Mouse (Mus musculus): ENCODE data around the gene Kif4. TPM values are rescaled to one million over a fixed set of nuclear protein-coding genes. Genes with fewer than 3 reads are reported as not detected.

Gene Kif4
- polyA plus RNA-seq, 1 experiment from 2014 or later = 30.1 TPM

DNA sequence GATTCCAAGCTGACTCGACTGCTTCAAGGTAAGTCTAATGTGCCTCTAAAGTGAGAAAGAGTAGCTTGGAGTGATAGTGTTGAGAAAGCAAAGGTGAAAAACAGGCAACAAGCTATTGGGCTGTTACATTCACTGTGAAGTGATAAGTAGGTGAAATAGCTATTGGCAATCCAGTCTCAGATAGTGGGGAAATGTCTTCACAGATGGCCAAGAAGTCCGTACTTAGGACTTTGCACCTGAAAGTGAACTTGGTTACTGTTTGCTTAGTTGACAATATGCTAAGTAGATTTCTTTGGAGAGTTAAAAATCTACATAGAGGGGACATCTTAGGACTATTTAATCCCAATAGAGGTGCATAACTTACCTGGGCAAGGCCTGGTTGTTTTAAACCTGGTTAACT lies 39.3 kb downstream of the Kif4 start:
- no peak overlapping the region for H3K27ac ChIP-seq
- 88% methylated on average over 2 of the region's 2 CpGs for WGBS
- H3K4me3 ChIP-seq = no peak overlapping the region

GRCm38 (mm10) chrX:100678204-100678603 lies 52.7 kb downstream of the Kif4 start:
- no peak overlapping the region for H3K4me3 ChIP-seq
- no peaks in the 10 kb centered on the region for H3K4me1 ChIP-seq
- WGBS = 96% methylated on average over 3 of the region's 3 CpGs
- no peak for DNase-seq (ENCODE audit: low spot score)
- H3K9me3 ChIP-seq = no peaks in the 10 kb centered on the region
- peaks cover 39% of the 10 kb centered on the region for H3K36me3 ChIP-seq
- H3K27me3 ChIP-seq (ENCODE audit: insufficient read depth, poor library complexity, severe bottlenecking) = no peaks in the 10 kb centered on the region
- no peak overlapping the region for H3K27ac ChIP-seq

More for the DNA sequence above, 39.3 kb downstream of the Kif4 start:
- no peaks in the 10 kb centered on the region for H3K9me3 ChIP-seq
- peaks cover 3% of the 10 kb centered on the region; the same call in 1 of the 2 replicates for H3K27me3 ChIP-seq (ENCODE audit: insufficient read depth, poor library complexity, severe bottlenecking)
- H3K4me1 ChIP-seq = no peaks in the 10 kb centered on the region
- DNase-seq (ENCODE audit: low spot score) = no peak
- peaks cover 14% of the 10 kb centered on the region; the same call in 1 of the 2 replicates for H3K36me3 ChIP-seq

DNA sequence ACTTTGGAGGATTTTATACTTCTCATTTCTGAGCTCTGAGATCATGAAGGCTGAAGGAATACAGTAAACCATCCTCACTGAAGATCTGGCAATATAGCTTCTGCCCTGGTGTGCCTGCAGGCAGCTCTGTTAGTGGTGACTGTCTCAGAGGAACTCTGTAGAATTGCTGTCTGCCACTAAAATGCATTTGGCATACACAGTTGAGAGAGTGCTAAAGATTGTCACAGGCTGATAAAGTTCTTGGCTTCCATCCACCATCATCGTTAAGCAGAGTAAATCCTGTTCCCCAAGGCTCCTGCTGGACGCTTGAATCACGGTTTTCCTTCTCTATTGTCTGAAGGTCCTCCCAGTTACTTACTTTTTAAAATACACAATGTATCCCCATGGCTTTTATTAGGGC lies 61.0 kb downstream of the Kif4 start:
- Histone ChIP-seq H3K4me1 (no peaks in the 10 kb centered on the region), H3K27me3 (ENCODE audit: insufficient read depth, poor library complexity, severe bottlenecking) (peaks cover 7% of the 10 kb centered on the region; the same call in 1 of the 2 replicates), H3K36me3 (peaks cover 11% of the 10 kb centered on the region; the same call in 1 of the 2 replicates), H3K4me3 (no peak overlapping the region), H3K9me3 (no peaks in the 10 kb centered on the region), H3K27ac (no peak overlapping the region)
- no peak for DNase-seq (ENCODE audit: low spot score)
- 78% methylated on average over 3 of the region's 3 CpGs for WGBS

- no peaks in the 10 kb centered on the region for H3K4me1 ChIP-seq
- no peak for DNase-seq (ENCODE audit: low spot score)
- no peak overlapping the region for H3K27ac ChIP-seq
- 89% methylated on average over 6 of the region's 6 CpGs for WGBS
- peaks cover 7% of the 10 kb centered on the region; the same call in 1 of the 2 replicates for H3K27me3 ChIP-seq (ENCODE audit: insufficient read depth, poor library complexity, severe bottlenecking)
- no peaks in the 10 kb centered on the region for H3K9me3 ChIP-seq
- peaks cover 11% of the 10 kb centered on the region; the same call in 1 of the 2 replicates for H3K36me3 ChIP-seq
- no peak overlapping the region for H3K4me3 ChIP-seq
Measured at GRCm38 (mm10) chrX:100687360-100688032, 62.0 kb downstream of the Kif4 start.

GRCm38 (mm10) chrX:100688033-100688370 lies 62.5 kb downstream of the Kif4 start:
- DNase-seq (ENCODE audit: low spot score) = no peak
- H3K36me3 ChIP-seq = peaks cover 11% of the 10 kb centered on the region; the same call in 1 of the 2 replicates
- no peaks in the 10 kb centered on the region for H3K9me3 ChIP-seq
- WGBS = 93% methylated on average over 5 of the region's 5 CpGs
- no peaks in the 10 kb centered on the region for H3K4me1 ChIP-seq
- H3K4me3 ChIP-seq = no peak overlapping the region
- H3K27me3 ChIP-seq (ENCODE audit: insufficient read depth, poor library complexity, severe bottlenecking) = peaks cover 7% of the 10 kb centered on the region; the same call in 1 of the 2 replicates
- H3K27ac ChIP-seq = no peak overlapping the region

DNA sequence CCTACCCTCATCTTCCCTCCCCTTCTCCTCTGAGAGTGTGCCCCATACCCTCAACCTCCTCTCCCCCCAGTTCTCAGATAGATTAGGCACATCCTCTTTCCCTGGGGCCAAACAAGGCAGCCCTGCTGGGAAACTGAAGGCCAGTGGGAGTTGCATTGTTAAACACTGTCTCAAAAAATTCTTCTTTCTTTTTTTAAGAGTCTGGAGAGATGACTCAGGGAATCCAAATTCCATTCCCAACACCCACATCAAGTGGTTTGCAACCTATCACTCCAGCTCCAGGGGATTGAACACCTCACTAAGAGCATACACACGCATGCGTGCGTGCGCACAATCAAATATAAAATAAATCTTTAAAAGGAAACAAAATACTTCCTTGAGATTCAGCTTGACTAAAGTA lies 71.2 kb downstream of the Kif4 start:
- DNase-seq (ENCODE audit: low spot score) = no peak
- no peaks in the 10 kb centered on the region for H3K9me3 ChIP-seq
- H3K4me1 ChIP-seq = no peaks in the 10 kb centered on the region
- H3K4me3 ChIP-seq = no peak overlapping the region
- H3K27ac ChIP-seq = no peak overlapping the region
- no peaks in the 10 kb centered on the region for H3K27me3 ChIP-seq (ENCODE audit: insufficient read depth, poor library complexity, severe bottlenecking)
- peaks cover 31% of the 10 kb centered on the region for H3K36me3 ChIP-seq
- WGBS = 94% methylated on average over 4 of the region's 4 CpGs

- no peak for DNase-seq (ENCODE audit: low spot score)
- Histone ChIP-seq H3K36me3 (peaks cover 46% of the 10 kb centered on the region), H3K9me3 (no peaks in the 10 kb centered on the region), H3K27ac (no peak overlapping the region), H3K27me3 (ENCODE audit: insufficient read depth, poor library complexity, severe bottlenecking) (no peaks in the 10 kb centered on the region), H3K4me3 (no peak overlapping the region), H3K4me1 (no peaks in the 10 kb centered on the region)
- 85% methylated on average over 6 of the region's 6 CpGs for WGBS
Measured at GRCm38 (mm10) chrX:100708032-100708431, 82.5 kb downstream of the Kif4 start.

DNA sequence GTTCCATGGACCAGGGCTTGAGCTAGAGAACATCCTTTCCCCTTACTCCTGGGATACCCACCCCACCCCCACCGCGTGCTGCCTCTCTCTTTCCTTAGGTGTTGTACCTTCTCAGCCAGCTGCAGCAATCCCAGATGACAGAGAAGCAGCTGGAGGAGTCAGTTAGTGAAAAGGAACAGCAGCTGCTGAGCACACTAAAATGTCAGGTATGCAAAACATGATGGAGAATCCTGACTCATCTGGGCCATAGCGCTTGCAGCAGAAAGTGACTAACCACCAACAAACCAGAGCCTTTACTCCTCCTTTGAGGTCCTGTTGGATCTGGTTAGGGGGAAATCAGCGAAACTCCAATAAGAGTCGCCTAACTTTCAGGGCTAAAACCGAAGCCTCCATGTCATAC lies 90.6 kb downstream of the Kif4 start:
- Histone ChIP-seq H3K27me3 (ENCODE audit: insufficient read depth, poor library complexity, severe bottlenecking) (no peaks in the 10 kb centered on the region), H3K4me3 (no peak overlapping the region), H3K4me1 (no peaks in the 10 kb centered on the region), H3K9me3 (no peaks in the 10 kb centered on the region), H3K36me3 (peaks cover 66% of the 10 kb centered on the region), H3K27ac (no peak overlapping the region)
- 88% methylated on average over 6 of the region's 6 CpGs for WGBS
- no peak for DNase-seq (ENCODE audit: low spot score)

DNA sequence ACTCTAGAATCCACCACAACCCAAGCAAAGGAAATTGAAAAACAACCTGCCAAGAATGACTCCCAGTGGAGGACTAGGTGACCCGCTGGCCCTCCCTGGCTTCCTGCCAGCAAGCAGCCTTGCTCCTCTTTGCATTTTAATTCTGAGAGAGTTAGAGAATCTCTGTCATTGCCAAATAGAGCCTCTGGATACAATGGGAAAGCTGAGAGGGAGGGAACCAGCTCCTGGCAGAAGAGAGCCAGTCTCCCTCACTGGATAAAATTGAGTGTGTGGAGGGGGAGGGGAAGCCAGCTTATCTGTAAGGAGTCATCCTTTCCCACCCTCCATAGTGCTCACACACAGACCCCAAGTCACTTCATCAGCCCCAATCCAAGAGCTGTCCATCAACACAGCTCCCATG lies 103.4 kb downstream of the Kif4 start:
- Histone ChIP-seq H3K9me3 (no peaks in the 10 kb centered on the region), H3K27me3 (ENCODE audit: insufficient read depth, poor library complexity, severe bottlenecking) (peaks cover 50% of the 10 kb centered on the region), H3K27ac (no peak overlapping the region), H3K36me3 (peaks cover 30% of the 10 kb centered on the region; the same call in 1 of the 2 replicates), H3K4me1 (peaks cover 8% of the 10 kb centered on the region; the same call in 1 of the 2 replicates), H3K4me3 (no peak overlapping the region)
- DNase-seq (ENCODE audit: low spot score) = no peak
- 34% methylated on average over 1 of the region's 1 CpGs for whole genome bisulfite sequencing

- Histone ChIP-seq H3K4me1 (peaks cover 8% of the 10 kb centered on the region; the same call in 1 of the 2 replicates), H3K27me3 (ENCODE audit: insufficient read depth, poor library complexity, severe bottlenecking) (peaks cover 58% of the 10 kb centered on the region), H3K27ac (no peak within 1 kb of the TSS), H3K36me3 (peaks cover 26% of the 10 kb centered on the region; the same call in 1 of the 2 replicates), H3K9me3 (no peaks in the 10 kb centered on the region), H3K4me3 (peak within 1 kb of the TSS; percentile 40)
- DNase-seq (ENCODE audit: low spot score) = peak; percentile 84
- WGBS = 21% methylated on average over 8 of the region's 8 CpGs
Measured at GRCm38 (mm10) chrX:100729665-100730188, 104.2 kb downstream of the Kif4 start, which contains the start of gene Gdpd2. Gene Gdpd2, plus strand, starts transcription at chrX:100729873.

GRCm38 (mm10) chrX:100730266-100730665 lies 104.7 kb downstream of the Kif4 start:
- peaks cover 20% of the 10 kb centered on the region; the same call in 1 of the 2 replicates for H3K36me3 ChIP-seq
- peaks cover 8% of the 10 kb centered on the region; the same call in 1 of the 2 replicates for H3K4me1 ChIP-seq
- no peaks in the 10 kb centered on the region for H3K9me3 ChIP-seq
- peak overlapping the region; percentile 40 for H3K4me3 ChIP-seq
- DNase-seq (ENCODE audit: low spot score) = no peak
- WGBS = 40% methylated on average over 8 of the region's 8 CpGs
- H3K27me3 ChIP-seq (ENCODE audit: insufficient read depth, poor library complexity, severe bottlenecking) = peaks cover 58% of the 10 kb centered on the region
- no peak overlapping the region for H3K27ac ChIP-seq

DNA sequence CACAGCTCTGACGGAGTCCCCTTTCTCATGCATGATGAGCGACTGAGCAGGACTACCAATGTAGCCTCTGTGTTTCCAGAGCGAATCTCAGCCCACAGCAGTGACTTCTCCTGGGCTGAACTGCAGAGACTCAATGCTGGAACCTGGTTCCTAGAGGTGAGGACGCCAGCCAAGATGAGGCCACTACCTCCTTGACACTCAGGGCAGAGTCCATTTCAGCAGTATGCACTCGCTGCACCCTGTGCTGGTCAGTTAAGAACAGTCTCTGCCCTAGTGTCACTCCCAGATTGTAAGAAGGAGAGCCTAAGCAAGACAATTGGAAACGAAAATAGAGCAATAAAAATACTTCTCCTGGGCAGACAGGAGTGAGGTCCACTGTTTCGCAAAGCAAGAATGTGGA lies 108.8 kb downstream of the Kif4 start:
- no peak overlapping the region for H3K4me3 ChIP-seq
- no peaks in the 10 kb centered on the region for H3K36me3 ChIP-seq
- H3K27ac ChIP-seq = no peak overlapping the region
- no peak for DNase-seq (ENCODE audit: low spot score)
- H3K4me1 ChIP-seq = peaks cover 8% of the 10 kb centered on the region; the same call in 1 of the 2 replicates
- WGBS = 62% methylated on average over 7 of the region's 7 CpGs
- H3K9me3 ChIP-seq = no peaks in the 10 kb centered on the region
- H3K27me3 ChIP-seq (ENCODE audit: insufficient read depth, poor library complexity, severe bottlenecking) = peaks cover 81% of the 10 kb centered on the region

DNA sequence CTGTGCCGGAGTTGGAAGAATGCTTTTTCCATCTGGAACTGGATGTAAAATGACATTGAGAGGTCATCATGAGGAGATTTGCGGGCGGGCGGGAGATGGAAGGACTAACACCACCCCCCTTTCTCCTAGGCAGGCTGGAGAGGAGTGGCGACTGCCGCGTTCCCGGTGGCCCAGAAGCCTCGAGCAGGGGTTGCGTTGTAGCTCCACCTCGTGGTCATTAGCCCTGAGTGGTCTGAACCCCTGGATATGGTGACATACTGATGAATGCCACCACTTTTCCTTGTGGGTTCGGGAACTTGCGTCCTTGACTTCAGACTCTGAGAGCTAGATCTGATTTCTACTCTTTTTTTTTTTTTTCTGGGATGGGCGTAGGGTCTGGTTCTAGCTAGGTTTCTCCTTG lies 113.4 kb downstream of the Kif4 start:
- no peak overlapping the region for H3K27ac ChIP-seq
- H3K27me3 ChIP-seq (ENCODE audit: insufficient read depth, poor library complexity, severe bottlenecking) = peaks cover 39% of the 10 kb centered on the region
- no peaks in the 10 kb centered on the region for H3K4me1 ChIP-seq
- no peaks in the 10 kb centered on the region for H3K9me3 ChIP-seq
- no peaks in the 10 kb centered on the region for H3K36me3 ChIP-seq
- 16% methylated on average over 14 of the region's 14 CpGs for WGBS
- peak; percentile 83 for DNase-seq (ENCODE audit: low spot score)
- peak overlapping the region; percentile 48 for H3K4me3 ChIP-seq

All from heart, embryonic 10.5 days (tissue).